Mouse (Mus musculus): Measurements from ENCODE around the gene Prpf19. TPM values are rescaled to one million over a fixed set of nuclear protein-coding genes. Genes with fewer than 3 reads are reported as not detected.

Prpf19 gene
- polyA plus RNA-seq, 1 experiment from 2014 or later: 45.5 TPM

DNA sequence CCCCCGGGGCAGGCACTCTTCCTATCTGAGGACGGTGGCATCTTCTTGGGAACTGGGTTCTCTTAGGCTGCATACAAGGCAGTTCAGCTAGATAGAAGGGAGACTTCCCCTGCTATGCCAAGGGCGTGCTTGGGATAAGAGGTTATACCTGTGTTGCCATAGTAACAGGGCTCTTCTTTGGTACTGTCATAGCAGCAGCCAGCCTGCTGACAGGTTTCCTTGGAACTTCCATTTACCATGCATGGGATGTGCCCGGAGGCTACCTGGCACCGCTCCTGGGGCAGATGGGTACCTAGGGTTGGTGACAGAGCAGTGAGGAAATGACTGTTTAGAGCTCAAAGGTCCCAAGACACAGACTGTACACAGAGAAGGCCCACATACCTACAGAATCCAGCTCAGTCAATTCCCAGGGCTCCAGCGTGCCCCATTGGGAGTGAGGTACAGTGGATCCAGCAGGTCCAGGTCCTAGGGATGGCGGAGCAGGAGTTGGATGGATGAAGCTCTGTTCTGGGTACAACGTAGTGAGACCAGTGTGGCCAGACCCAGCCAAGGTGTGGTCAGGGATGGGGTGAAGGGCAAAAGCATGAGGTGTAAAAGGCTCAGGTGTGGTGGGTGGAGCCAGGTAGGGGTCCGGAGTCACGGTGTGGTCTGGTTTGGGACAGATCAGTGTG lies 23.4 kb downstream of the Prpf19 start:
- Histone ChIP-seq H3K36me3 (ENCODE audit: control insufficient read depth, insufficient read depth, low read length) (no peaks in the 10 kb centered on the region), H3K9ac (ENCODE audit: low read length) (no peak overlapping the region), H3K27me3 (replicated peaks; ENCODE audit: control insufficient read depth, insufficient read depth, low read length) (no peaks in the 10 kb centered on the region), H3K9me3 (replicated peaks; ENCODE audit: control insufficient read depth, low read length) (no peaks in the 10 kb centered on the region), H3K4me3 (ENCODE audit: low read depth, low read length) (no peak overlapping the region), H3K27ac (ENCODE audit: low read depth, low read length) (no peak overlapping the region), H3K4me2 (ENCODE audit: low read length) (no peak overlapping the region), H3K4me1 (ENCODE audit: control insufficient read depth, insufficient read depth, low read length) (no peaks in the 10 kb centered on the region)
- DNase-seq (ENCODE audit: low spot score) (no peak), ATAC-seq (no peak)
- 91% methylated on average over 10 of the region's 10 CpGs for WGBS

DNA sequence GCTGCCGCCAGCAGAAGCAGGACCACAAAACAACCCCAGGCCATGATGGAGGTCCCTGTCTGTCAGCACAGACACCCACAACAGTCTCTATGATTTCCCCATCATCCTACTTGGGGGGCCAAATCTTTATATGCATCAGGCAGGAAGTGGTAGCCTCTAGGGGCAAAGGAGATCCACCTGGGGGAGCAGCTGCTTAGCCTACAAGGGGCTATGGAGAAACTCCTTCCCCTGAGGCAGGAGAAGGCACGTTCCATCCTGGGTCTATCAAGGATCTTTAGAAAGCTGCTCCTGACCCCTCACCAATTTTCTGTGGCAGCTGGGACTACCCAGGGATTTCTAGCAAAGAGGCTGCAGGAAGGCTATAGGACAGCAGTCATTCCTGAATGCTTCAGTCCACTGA lies 25.5 kb downstream of the Prpf19 start, which contains the start of gene Zp1:
TSS of gene Zp1 (minus strand) at position 101 of the 400 bp plus-strand sequence.
- no peaks in the 10 kb centered on the region for H3K27me3 ChIP-seq (replicated peaks; ENCODE audit: control insufficient read depth, insufficient read depth, low read length)
- DNase-seq (ENCODE audit: low spot score): no peak
- no peak within 1 kb of the TSS for H3K4me3 ChIP-seq (ENCODE audit: low read depth, low read length)
- H3K9ac ChIP-seq (ENCODE audit: low read length): no peak within 1 kb of the TSS
- no peak within 1 kb of the TSS for H3K4me2 ChIP-seq (ENCODE audit: low read length)
- no peaks in the 10 kb centered on the region for H3K4me1 ChIP-seq (ENCODE audit: control insufficient read depth, insufficient read depth, low read length)
- H3K36me3 ChIP-seq (ENCODE audit: control insufficient read depth, insufficient read depth, low read length): no peaks in the 10 kb centered on the region
- H3K9me3 ChIP-seq (replicated peaks; ENCODE audit: control insufficient read depth, low read length): no peaks in the 10 kb centered on the region
- H3K27ac ChIP-seq (ENCODE audit: low read depth, low read length): no peak within 1 kb of the TSS
- WGBS: 53% methylated on average over 2 of the region's 2 CpGs
- no peak for ATAC-seq

DNA sequence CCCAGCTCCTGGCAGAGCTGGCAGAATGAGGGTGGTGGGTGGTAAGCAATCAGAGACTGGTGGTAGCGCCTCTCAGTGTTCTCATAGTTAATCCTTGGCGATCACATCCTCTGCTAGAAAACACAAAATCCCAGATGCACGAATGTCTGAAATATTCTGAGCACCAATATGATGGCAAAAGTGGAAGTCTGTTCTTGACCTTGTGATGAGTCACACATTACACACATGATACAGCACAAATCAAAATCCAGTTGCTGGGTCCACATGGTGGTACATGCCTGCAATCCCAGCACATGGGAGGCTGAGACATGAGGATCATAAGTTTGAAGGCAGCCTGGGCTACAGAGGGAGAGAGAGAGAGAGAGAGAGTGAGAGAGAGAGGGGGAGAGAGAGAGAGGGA lies 26.0 kb downstream of the Prpf19 start:
- H3K36me3 ChIP-seq (ENCODE audit: control insufficient read depth, insufficient read depth, low read length): no peaks in the 10 kb centered on the region
- H3K9me3 ChIP-seq (replicated peaks; ENCODE audit: control insufficient read depth, low read length): no peaks in the 10 kb centered on the region
- no peak overlapping the region for H3K4me2 ChIP-seq (ENCODE audit: low read length)
- H3K4me1 ChIP-seq (ENCODE audit: control insufficient read depth, insufficient read depth, low read length): no peaks in the 10 kb centered on the region
- H3K27me3 ChIP-seq (replicated peaks; ENCODE audit: control insufficient read depth, insufficient read depth, low read length): no peaks in the 10 kb centered on the region
- WGBS: 77% methylated on average over 3 of the region's 3 CpGs
- no peak overlapping the region for H3K27ac ChIP-seq (ENCODE audit: low read depth, low read length)
- no peak for ATAC-seq
- no peak overlapping the region for H3K9ac ChIP-seq (ENCODE audit: low read length)
- no peak overlapping the region for H3K4me3 ChIP-seq (ENCODE audit: low read depth, low read length)
- DNase-seq (ENCODE audit: low spot score): no peak

- no peaks in the 10 kb centered on the region for H3K4me1 ChIP-seq (ENCODE audit: control insufficient read depth, insufficient read depth, low read length)
- ATAC-seq: no peak
- 66% methylated on average over 4 of the region's 4 CpGs for WGBS
Observed at GRCm38 (mm10) chr19:10924220-10924619, 29.2 kb downstream of the Prpf19 start.

GRCm38 (mm10) chr19:10926123-10926621 lies 31.1 kb downstream of the Prpf19 start:
- Histone ChIP-seq H3K27ac (ENCODE audit: low read depth, low read length) (no peak overlapping the region), H3K4me2 (ENCODE audit: low read length) (no peak overlapping the region), H3K27me3 (replicated peaks; ENCODE audit: control insufficient read depth, insufficient read depth, low read length) (no peaks in the 10 kb centered on the region), H3K36me3 (ENCODE audit: control insufficient read depth, insufficient read depth, low read length) (no peaks in the 10 kb centered on the region), H3K9ac (ENCODE audit: low read length) (no peak overlapping the region), H3K4me3 (ENCODE audit: low read depth, low read length) (no peak overlapping the region), H3K9me3 (replicated peaks; ENCODE audit: control insufficient read depth, low read length) (no peaks in the 10 kb centered on the region), H3K4me1 (ENCODE audit: control insufficient read depth, insufficient read depth, low read length) (no peaks in the 10 kb centered on the region)
- no peak for DNase-seq (ENCODE audit: low spot score)
- no peak for ATAC-seq
- WGBS: 27% methylated on average over 6 of the region's 6 CpGs

More at GRCm38 (mm10) chr19:10924220-10924619, 29.2 kb downstream of the Prpf19 start:
- no peak overlapping the region for H3K4me2 ChIP-seq (ENCODE audit: low read length)
- H3K4me3 ChIP-seq (ENCODE audit: low read depth, low read length): no peak overlapping the region
- H3K9ac ChIP-seq (ENCODE audit: low read length): no peak overlapping the region
- H3K36me3 ChIP-seq (ENCODE audit: control insufficient read depth, insufficient read depth, low read length): no peaks in the 10 kb centered on the region
- H3K27ac ChIP-seq (ENCODE audit: low read depth, low read length): no peak overlapping the region
- H3K27me3 ChIP-seq (replicated peaks; ENCODE audit: control insufficient read depth, insufficient read depth, low read length): no peaks in the 10 kb centered on the region
- no peak for DNase-seq (ENCODE audit: low spot score)
- no peaks in the 10 kb centered on the region for H3K9me3 ChIP-seq (replicated peaks; ENCODE audit: control insufficient read depth, low read length)

GRCm38 (mm10) chr19:10926666-10927065 lies 31.6 kb downstream of the Prpf19 start:
- no peak overlapping the region for H3K27ac ChIP-seq (ENCODE audit: low read depth, low read length)
- no peaks in the 10 kb centered on the region for H3K27me3 ChIP-seq (replicated peaks; ENCODE audit: control insufficient read depth, insufficient read depth, low read length)
- ATAC-seq (no peak), DNase-seq (ENCODE audit: low spot score) (no peak)
- H3K36me3 ChIP-seq (ENCODE audit: control insufficient read depth, insufficient read depth, low read length): no peaks in the 10 kb centered on the region
- H3K9ac ChIP-seq (ENCODE audit: low read length): no peak overlapping the region
- no peak overlapping the region for H3K4me2 ChIP-seq (ENCODE audit: low read length)
- no peaks in the 10 kb centered on the region for H3K4me1 ChIP-seq (ENCODE audit: control insufficient read depth, insufficient read depth, low read length)
- H3K4me3 ChIP-seq (ENCODE audit: low read depth, low read length): no peak overlapping the region
- 37% methylated on average over 4 of the region's 4 CpGs for WGBS
- H3K9me3 ChIP-seq (replicated peaks; ENCODE audit: control insufficient read depth, low read length): no peaks in the 10 kb centered on the region

GRCm38 (mm10) chr19:10930641-10931040 lies 35.6 kb downstream of the Prpf19 start:
- Histone ChIP-seq H3K4me3 (ENCODE audit: low read depth, low read length) (no peak overlapping the region), H3K27me3 (replicated peaks; ENCODE audit: control insufficient read depth, insufficient read depth, low read length) (no peaks in the 10 kb centered on the region), H3K36me3 (ENCODE audit: control insufficient read depth, insufficient read depth, low read length) (no peaks in the 10 kb centered on the region), H3K9me3 (replicated peaks; ENCODE audit: control insufficient read depth, low read length) (no peaks in the 10 kb centered on the region), H3K27ac (ENCODE audit: low read depth, low read length) (no peak overlapping the region), H3K4me2 (ENCODE audit: low read length) (no peak overlapping the region), H3K4me1 (ENCODE audit: control insufficient read depth, insufficient read depth, low read length) (no peaks in the 10 kb centered on the region), H3K9ac (ENCODE audit: low read length) (no peak overlapping the region)
- ATAC-seq: no peak
- no peak for DNase-seq (ENCODE audit: low spot score)
- 97% methylated on average over 2 of the region's 2 CpGs for WGBS

GRCm38 (mm10) chr19:10935029-10935428 lies 40.0 kb downstream of the Prpf19 start:
- DNase-seq (ENCODE audit: low spot score): no peak
- H3K4me1 ChIP-seq (ENCODE audit: control insufficient read depth, insufficient read depth, low read length): no peaks in the 10 kb centered on the region
- no peaks in the 10 kb centered on the region for H3K9me3 ChIP-seq (replicated peaks; ENCODE audit: control insufficient read depth, low read length)
- no peak for ATAC-seq
- 0 out of 2 replicates have a peak, but pooled peaks cover 3% of the 10 kb centered on the region for H3K27me3 ChIP-seq (replicated peaks; ENCODE audit: control insufficient read depth, insufficient read depth, low read length)
- no peak overlapping the region for H3K9ac ChIP-seq (ENCODE audit: low read length)
- H3K36me3 ChIP-seq (ENCODE audit: control insufficient read depth, insufficient read depth, low read length): no peaks in the 10 kb centered on the region
- H3K27ac ChIP-seq (ENCODE audit: low read depth, low read length): no peak overlapping the region
- H3K4me3 ChIP-seq (ENCODE audit: low read depth, low read length): no peak overlapping the region
- WGBS: 20% methylated on average over 5 of the region's 5 CpGs
- no peak overlapping the region for H3K4me2 ChIP-seq (ENCODE audit: low read length)

DNA sequence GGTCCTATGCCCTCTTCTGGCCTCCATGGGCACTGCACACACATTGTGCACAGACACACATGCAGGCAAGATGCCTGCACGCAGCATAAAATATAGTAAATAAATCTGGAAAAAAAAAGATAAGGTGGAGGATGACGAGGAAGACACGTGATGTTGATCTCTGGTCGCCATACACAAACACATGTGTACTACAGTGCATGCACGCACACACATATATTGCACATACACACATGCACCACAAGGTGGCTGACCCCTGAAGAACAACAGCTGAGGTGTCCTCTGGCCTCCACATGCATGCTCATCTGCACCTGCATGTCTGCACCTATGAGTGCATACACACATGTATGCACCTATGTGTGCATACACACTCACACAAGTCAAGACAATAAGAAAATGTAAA lies 41.0 kb downstream of the Prpf19 start:
- no peaks in the 10 kb centered on the region for H3K36me3 ChIP-seq (ENCODE audit: control insufficient read depth, insufficient read depth, low read length)
- H3K4me1 ChIP-seq (ENCODE audit: control insufficient read depth, insufficient read depth, low read length): peaks cover 6% of the 10 kb centered on the region; the same call in 1 of the 2 replicates
- H3K4me3 ChIP-seq (ENCODE audit: low read depth, low read length): no peak overlapping the region
- DNase-seq (ENCODE audit: low spot score): no peak
- no peak for ATAC-seq
- WGBS: 88% methylated on average over 5 of the region's 5 CpGs
- H3K9me3 ChIP-seq (replicated peaks; ENCODE audit: control insufficient read depth, low read length): no peaks in the 10 kb centered on the region
- 0 out of 2 replicates have a peak, but pooled peaks cover 3% of the 10 kb centered on the region for H3K27me3 ChIP-seq (replicated peaks; ENCODE audit: control insufficient read depth, insufficient read depth, low read length)
- H3K27ac ChIP-seq (ENCODE audit: low read depth, low read length): no peak overlapping the region
- H3K9ac ChIP-seq (ENCODE audit: low read length): no peak overlapping the region
- H3K4me2 ChIP-seq (ENCODE audit: low read length): no peak overlapping the region
